Mouse (Mus musculus): Measurements from ENCODE around the gene Atp6ap2.
"Not testable (repeated sequence)": the region's sequence is repeated elsewhere in the genome, so short reads cannot be mapped to it uniquely, and the experiment has no call there.

Gene Atp6ap2

GRCm38 (mm10) chrX:12587192-12587957 lies at the start of gene Atp6ap2:
TSS of gene Atp6ap2 (plus strand) at chrX:12587801.
- DNase-seq = peak; percentile 88 to 89

GRCm38 (mm10) chrX:12544417-12544816 lies 43.2 kb upstream of the Atp6ap2 start:
- no peak for DNase-seq

GRCm38 (mm10) chrX:12557086-12557485 lies 30.5 kb upstream of the Atp6ap2 start:
- DNase-seq = peak in 1 of 2 experiments; percentile 5

DNA sequence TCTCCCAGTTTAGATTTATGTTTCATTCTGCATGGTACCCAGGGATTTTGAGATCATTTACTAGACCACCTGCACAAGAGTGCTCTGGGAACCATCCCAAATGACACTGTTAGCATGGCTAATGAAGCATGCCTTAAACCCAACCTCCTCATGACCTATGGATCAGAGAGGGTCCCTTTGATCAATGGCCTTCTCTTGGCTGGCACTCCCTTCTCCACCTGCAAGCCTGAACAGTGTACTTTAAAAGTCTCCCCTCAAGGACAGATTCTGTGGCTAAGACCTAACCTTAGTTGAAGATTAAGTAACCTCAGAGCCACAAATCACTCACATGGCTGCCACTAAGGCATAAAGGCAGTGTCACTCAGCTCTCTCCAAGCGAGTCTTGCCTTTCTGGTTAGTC lies 16.2 kb upstream of the Atp6ap2 start:
- DNase-seq = no peak

DNA sequence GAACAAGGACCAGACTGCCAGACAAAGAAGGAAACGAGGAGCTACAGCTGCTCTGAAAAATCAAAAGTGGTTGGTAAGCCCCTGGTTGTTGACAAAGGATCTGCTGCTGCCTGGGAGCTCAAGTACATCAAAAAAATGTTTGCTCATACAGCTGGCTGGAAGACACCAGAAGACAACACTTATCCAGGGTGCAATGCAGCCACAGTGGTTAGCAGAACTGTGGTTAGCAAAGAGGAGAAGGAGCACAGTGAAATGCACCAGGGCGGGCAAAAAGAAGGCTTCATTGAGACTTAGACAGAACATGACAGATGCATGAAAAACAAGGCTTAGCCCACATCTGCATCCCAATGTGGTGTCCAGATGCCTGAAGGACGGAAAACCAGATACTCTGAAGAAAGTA lies 9.7 kb upstream of the Atp6ap2 start:
- DNase-seq = no peak

- DNase-seq = no peak
These were observed 9.2 kb upstream of the Atp6ap2 start for GRCm38 (mm10) chrX:12578339-12578868.

DNA sequence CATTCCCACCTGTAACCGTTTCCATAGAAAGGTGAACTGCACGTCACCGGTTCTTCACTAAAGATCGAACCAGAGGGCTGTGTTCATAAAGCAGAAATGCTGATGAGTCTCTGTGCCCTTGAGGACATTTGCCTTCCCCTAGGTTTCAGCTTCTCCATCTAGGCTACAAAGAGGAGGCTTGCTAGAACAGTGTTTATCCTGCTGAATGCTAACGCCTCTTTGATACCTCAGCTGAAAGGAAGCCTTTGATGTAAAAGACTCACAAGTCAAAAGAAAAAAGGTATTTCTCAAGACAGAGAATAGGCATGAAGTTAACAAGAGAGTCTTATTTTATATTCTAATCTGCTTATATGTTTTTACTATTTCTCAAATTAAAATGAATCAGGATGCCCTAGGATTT lies 4.3 kb upstream of the Atp6ap2 start:
- DNase-seq = no peak

GRCm38 (mm10) chrX:12587958-12588355 lies 356 bp downstream of the Atp6ap2 start:
- DNase-seq = no peak

- DNase-seq = no peak
These were observed 3.9 kb downstream of the Atp6ap2 start for GRCm38 (mm10) chrX:12591401-12591943.

DNA sequence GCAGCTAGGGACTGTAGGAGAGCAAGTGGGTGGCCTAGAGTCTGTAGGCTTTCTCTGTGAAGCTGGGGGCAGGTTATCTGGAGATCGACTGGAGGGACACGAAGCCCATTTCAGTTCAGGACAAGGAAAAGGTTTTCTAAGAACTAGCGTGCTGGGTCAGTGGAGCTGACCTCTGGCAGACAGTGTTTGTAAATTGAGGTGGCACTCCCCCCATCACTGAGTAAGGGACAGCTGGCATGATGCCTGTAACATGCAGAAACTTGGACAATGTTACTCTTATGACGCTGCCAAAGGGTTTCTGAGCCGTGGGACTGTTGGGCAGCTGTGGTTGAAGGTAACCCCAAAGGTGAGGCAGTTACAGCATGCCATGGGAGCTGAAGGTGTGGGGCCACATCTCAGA lies 4.4 kb downstream of the Atp6ap2 start:
- no peak for DNase-seq

- no peak for DNase-seq
These were observed 6.2 kb downstream of the Atp6ap2 start for GRCm38 (mm10) chrX:12593824-12594223.

DNA sequence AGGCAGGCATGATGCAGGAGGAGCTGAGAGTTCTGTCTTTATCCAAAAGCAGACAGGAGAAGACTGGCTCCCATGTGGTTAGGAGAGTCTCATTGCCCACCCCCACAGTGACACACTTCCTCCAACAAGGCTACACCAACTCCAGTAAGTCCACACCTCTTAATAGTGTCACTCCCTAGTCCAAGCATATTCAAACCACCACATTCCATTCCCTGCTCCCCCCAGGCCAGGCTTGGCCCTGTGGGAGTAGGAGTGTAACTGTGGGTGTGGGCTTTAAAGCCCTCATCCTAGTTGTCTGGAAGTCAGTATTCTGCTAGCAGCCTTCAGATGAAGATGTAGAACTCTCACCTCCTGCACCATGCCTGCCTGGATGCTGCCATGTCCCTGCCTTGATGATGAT lies 22.9 kb downstream of the Atp6ap2 start:
- DNase-seq = not testable (repeated sequence)

- DNase-seq = no peak
These were observed 23.6 kb downstream of the Atp6ap2 start for GRCm38 (mm10) chrX:12611211-12611610.

DNA sequence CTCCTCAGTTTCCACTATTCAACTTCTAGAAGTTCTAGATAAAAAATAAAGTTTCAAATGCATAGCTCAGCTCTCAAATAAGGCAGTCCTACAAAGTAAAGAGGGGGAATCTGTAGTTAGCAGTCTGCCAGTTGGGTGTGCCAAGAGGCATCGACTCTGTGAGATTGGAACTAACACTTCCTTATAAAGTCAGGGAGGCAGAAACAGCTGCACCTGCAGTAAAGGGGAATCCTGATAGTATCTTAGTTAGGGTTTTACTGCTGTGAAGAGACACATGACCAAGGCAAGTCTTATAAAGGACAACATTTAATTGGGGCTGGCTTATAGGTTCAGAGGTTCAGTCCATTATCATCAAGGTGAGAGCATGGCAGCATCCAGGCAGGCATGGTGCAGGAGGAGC lies 24.8 kb downstream of the Atp6ap2 start:
- DNase-seq = not testable (repeated sequence)

GRCm38 (mm10) chrX:12625131-12625530 lies 37.5 kb downstream of the Atp6ap2 start:
- no peak for DNase-seq

- no peak for DNase-seq
These were observed 57.4 kb downstream of the Atp6ap2 start for GRCm38 (mm10) chrX:12644976-12645375.

DNA sequence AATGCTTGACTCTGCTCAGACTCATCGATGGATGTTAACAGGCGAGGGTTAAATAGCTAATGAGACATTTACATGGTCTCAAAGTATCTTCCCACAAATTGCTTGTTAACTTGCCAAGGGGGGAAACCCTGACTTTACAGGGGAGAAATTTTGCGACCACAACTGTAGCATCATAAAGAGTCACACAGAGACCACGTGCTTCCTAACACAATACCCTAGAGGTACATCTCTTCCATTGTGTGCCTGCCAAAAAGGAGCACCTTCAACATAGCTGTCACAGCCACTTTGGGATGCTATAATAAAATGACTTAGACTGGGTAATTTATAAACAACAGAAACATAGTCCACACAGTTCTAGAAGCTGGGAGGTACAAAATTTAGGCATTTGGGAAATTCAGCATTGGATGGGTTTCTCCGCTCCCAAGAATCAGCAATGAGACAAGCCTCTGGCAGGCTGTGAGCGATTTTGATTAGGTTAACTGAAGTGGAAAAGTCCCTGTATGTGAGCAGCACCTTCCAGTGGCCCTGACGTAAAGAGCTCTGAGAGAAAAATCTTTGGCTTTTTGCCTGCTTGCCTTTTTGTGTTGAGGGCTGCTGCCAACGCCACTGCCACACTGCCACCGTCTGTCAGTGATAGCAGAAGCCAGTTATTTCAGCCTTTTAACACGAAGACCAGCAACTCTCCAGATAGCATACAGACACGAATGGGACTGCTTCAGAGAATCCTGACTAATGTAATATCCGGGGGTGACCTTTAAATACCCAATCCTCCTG lies 58.1 kb downstream of the Atp6ap2 start:
- peak; percentile 37 to 50 for DNase-seq

DNA sequence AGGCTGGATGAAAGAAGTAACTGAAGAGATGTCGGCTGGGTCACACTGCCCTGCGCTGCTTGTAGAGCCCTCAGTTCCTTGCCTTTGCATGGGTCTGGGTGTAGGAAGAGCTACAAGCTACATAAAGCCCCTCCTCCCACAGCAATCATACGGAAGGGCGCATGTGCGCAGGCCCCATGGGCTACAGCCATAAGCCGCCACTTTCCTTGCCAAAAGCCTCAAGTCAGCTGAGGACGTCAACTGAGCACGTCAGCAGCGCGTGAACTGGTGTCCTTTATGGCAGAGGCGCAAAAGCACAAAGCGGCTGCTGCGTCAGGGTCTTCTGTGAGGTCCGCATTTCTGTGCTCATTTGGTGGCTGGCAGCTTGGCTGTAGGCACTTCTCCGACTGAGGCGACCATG lies 64.3 kb downstream of the Atp6ap2 start:
- DNase-seq = no peak

DNA sequence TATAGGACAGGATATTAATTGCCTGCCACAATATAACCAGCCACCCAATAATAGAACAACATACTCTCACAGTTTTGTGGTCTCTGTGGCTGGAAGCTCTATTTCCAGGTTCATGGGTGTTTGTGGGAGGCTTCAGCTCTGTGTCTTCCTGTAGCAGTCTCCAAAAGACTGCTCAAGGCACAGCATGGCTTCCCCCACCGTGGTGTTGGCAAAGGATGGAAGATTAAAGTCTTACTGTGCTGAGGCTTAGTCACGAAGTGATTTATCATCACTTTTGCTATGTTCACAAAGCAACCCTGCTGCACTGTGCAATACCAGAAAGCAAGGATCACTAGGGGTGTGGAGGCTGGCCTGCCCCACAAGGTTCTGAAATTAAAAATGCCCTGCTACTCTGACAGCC lies 66.3 kb downstream of the Atp6ap2 start:
- DNase-seq = no peak
